Mouse (Mus musculus): ENCODE measurements around the gene Ube2j2.

DNA sequence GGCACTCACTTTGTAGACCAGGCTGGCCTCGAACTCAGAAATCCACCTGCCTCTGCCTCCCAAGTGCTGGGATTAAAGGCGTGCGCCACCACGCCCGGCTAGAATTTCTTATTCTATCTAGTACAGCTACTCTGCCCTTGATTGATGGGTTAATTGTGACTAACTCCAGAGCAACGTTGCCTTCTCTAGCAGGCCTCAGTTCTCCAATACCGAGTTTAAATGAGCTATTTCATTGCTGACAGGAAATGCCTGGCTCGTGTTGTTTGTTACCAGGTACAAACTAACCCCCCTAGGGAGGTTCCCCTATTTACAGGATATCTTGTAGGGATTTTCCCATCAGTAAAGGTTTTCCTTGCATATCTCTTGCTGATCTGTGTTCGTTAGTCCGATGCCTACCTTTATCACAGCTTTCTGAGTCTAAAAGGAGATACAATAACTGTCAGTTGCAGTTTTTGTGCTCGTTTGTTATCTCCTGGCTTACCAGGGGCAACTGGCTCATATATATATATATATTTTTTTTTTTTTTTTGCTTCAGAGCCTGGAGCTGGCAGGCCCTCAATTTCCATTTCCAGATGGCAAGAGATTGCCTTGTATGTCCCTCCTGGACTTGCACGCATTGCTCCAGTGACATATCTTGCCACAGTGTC lies 37.9 kb downstream of the Ube2j2 start:
- TF ChIP-seq CTCF (IDR thresholded peaks at IDR 0.05; ENCODE audit: control insufficient read depth, insufficient read depth, insufficient replicate concordance, low read depth, low read length) (no peak), POLR2A (IDR thresholded peaks at IDR 0.05; ENCODE audit: control insufficient read depth, low read depth, low read length) (no peak)

Data from testis, adult 2 months (tissue).